Mouse (Mus musculus): ENCODE data around the gene Sart3. TPM values are rescaled to one million over a fixed set of nuclear protein-coding genes. Genes with fewer than 3 reads are reported as not detected.
A peak's percentile ranks its signal among the peaks of the same experiment; 100 is the strongest.

Sart3 gene
- total and polyA plus RNA-seq, 2 experiments from 2014 or later, result 11.9 to 15.8 TPM

DNA sequence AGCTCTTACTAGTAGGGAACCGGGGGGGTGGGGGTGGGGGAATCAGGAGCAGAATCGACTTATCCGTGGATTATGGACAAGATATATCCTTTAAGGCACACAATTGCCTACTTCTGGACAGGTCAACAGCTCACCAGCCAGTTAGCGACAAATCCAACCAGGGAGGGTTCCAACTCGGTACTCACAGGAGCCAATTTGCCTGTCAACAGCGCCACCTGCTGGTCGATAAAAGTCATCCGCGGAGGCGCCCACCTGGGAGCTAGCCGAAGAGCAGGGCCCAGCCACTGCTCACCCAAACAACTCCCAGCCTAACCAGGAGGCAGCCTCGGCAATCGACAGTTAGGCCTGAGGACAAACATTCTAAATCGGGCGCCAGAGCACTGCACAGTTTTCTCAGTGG, 47.9 kb downstream of the Sart3 start, which contains the start of gene 1700069L16Rik:
Gene 1700069L16Rik, minus strand, starts transcription at position 327 of the 400 bp plus-strand sequence.
- H3K4me3 ChIP-seq (ENCODE audit: low read depth, low read length), result no peak within 1 kb of the TSS
- no peaks in the 10 kb centered on the region for H3K9me3 ChIP-seq (replicated peaks; ENCODE audit: control insufficient read depth, low read length)
- H3K9ac ChIP-seq (replicated peaks; ENCODE audit: low read depth, low read length), result no peak within 1 kb of the TSS
- no peak within 1 kb of the TSS for H3K27ac ChIP-seq (ENCODE audit: low read depth)
- DNase-seq (ENCODE audit: low spot score) (peak; percentile 65), ATAC-seq (ENCODE audit: insufficient read depth, low read depth) (peak; percentile 49)
- H3K4me1 ChIP-seq (ENCODE audit: control insufficient read depth, insufficient read depth), result no peaks in the 10 kb centered on the region
- no peak for TF ChIP-seq EP300 (IDR thresholded peaks at IDR 0.05; ENCODE audit: low read depth)
- peak; percentile 80 for TF ChIP-seq CTCF (IDR thresholded peaks at IDR 0.05; ENCODE audit: low read depth)
- no peaks in the 10 kb centered on the region for H3K36me3 ChIP-seq (replicated peaks; ENCODE audit: control insufficient read depth, insufficient read depth, low read length)
- peaks cover 18% of the 10 kb centered on the region; the same call in 1 of the 2 replicates for H3K27me3 ChIP-seq (ENCODE audit: control insufficient read depth, insufficient read depth, low read length)
- 2% methylated on average over 15 of the region's 15 CpGs for WGBS
- H3K4me2 ChIP-seq (ENCODE audit: low read depth, low read length), result no peak within 1 kb of the TSS

DNA sequence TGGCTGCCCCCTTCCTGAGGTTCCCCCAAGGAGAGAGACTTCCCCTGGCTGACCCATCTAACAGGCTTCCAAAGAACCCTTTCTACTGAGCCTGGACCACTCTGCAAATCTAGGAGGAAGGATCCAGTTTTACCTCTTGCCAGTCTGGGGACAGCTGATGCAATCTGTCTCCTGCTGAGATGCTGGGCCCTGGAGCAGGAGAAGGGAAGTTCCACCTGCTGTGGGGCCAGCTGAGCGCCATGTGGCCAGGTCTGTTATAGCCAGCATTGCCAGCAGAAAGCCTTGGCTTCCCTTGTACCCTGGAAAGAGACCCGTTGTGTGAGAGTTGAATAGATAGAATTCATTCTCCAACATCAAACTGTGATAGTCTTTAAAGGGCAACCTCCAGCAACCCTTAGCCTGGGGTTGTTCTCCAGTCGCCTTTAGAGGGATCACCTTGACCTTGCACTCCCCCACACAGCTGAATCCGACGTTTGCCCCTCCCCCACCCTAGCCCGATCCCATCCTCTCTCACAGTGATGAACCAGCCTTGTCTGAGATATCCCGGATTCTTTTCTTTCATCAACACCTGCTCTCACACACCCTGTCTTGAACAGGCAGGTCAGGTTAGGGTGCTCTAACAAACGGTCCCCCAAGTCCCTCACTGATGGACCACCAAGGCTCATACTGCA, 48.6 kb downstream of the Sart3 start:
- peaks cover 18% of the 10 kb centered on the region; the same call in 1 of the 2 replicates for H3K27me3 ChIP-seq (ENCODE audit: control insufficient read depth, insufficient read depth, low read length)
- H3K4me3 ChIP-seq (ENCODE audit: low read depth, low read length), result no peak overlapping the region
- no peaks in the 10 kb centered on the region for H3K36me3 ChIP-seq (replicated peaks; ENCODE audit: control insufficient read depth, insufficient read depth, low read length)
- DNase-seq (ENCODE audit: low spot score), result no peak
- H3K4me2 ChIP-seq (ENCODE audit: low read depth, low read length), result no peak overlapping the region
- H3K9me3 ChIP-seq (replicated peaks; ENCODE audit: control insufficient read depth, low read length), result no peaks in the 10 kb centered on the region
- no peak for ATAC-seq (ENCODE audit: insufficient read depth, low read depth)
- no peaks in the 10 kb centered on the region for H3K4me1 ChIP-seq (ENCODE audit: control insufficient read depth, insufficient read depth)
- TF ChIP-seq CTCF (IDR thresholded peaks at IDR 0.05; ENCODE audit: low read depth), result no peak
- 24% methylated on average over 8 of the region's 8 CpGs for WGBS
- H3K27ac ChIP-seq (ENCODE audit: low read depth), result no peak overlapping the region
- H3K9ac ChIP-seq (replicated peaks; ENCODE audit: low read depth, low read length), result no peak overlapping the region

DNA sequence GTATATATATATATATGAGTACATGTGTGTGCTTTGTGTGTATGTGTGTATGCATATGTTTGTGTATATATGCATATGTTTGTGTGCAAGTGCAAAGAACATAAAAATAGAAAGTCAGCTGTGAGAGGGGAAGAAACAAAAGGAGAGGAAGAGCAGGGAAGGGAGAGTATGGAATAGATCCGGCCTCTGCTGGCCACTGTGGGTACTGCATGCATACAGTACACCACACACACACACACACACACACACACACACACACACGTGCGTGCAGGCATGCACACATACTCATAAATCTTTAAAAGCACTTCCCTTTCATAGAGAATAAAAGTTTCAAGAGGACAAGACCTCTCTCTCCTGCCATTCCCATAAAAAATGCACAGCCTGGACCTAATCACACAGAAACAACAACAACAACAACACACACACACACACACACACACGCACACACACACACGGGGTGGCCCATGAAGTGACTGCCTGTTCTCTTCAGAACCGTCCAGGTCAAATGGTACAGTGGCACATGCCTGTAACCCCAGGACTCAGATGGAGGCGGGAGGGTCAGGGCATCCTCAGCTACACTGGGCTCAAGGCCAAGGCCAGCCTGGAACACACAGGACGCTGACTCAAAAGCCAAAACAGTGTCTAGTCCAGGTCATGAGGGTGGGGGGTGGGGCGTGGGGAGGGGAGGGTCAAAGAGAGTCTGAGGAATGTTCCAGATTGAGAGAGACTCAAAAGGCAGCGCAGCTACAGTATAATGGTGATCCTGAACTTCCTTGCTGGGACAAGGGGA, 49.9 kb downstream of the Sart3 start:
- H3K4me1 ChIP-seq (ENCODE audit: control insufficient read depth, insufficient read depth), result no peaks in the 10 kb centered on the region
- TF ChIP-seq CTCF (IDR thresholded peaks at IDR 0.05; ENCODE audit: low read depth), result 0 out of 2 replicates have a peak, but pooled peaks have one; percentile 3
- TF ChIP-seq EP300 (IDR thresholded peaks at IDR 0.05; ENCODE audit: low read depth), result no peak
- no peaks in the 10 kb centered on the region for H3K9me3 ChIP-seq (replicated peaks; ENCODE audit: control insufficient read depth, low read length)
- WGBS, result 72% methylated on average over 10 of the region's 10 CpGs
- H3K4me2 ChIP-seq (ENCODE audit: low read depth, low read length), result no peak overlapping the region
- no peak overlapping the region for H3K4me3 ChIP-seq (ENCODE audit: low read depth, low read length)
- peaks cover 18% of the 10 kb centered on the region; the same call in 1 of the 2 replicates for H3K27me3 ChIP-seq (ENCODE audit: control insufficient read depth, insufficient read depth, low read length)
- ATAC-seq (ENCODE audit: insufficient read depth, low read depth), result no peak
- DNase-seq (ENCODE audit: low spot score), result no peak
- H3K36me3 ChIP-seq (replicated peaks; ENCODE audit: control insufficient read depth, insufficient read depth, low read length), result no peaks in the 10 kb centered on the region
- no peak overlapping the region for H3K27ac ChIP-seq (ENCODE audit: low read depth)
- no peak overlapping the region for H3K9ac ChIP-seq (replicated peaks; ENCODE audit: low read depth, low read length)

DNA sequence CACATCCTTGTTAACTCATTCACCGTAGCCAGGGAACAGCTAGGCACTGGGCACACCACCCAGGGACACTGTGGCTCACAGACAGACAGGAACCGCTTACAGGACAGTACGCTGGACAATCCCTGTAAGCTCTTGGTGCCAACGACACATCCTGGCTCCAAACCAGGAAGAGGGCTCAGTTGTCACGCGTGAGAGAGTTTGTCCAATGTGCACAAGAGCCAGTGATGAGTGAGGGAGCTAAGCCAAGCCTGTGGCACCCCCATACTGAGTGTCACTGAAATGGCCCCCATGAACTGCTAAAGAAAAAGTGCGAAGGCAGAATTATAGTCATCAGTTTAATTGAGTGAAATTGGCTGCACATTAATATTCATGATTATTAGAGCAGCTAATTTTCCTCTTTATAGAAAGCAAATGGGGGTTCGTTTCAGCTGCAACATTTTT, 53.1 kb downstream of the Sart3 start:
- Histone ChIP-seq H3K36me3 (replicated peaks; ENCODE audit: control insufficient read depth, insufficient read depth, low read length) (no peaks in the 10 kb centered on the region), H3K4me3 (ENCODE audit: low read depth, low read length) (no peak overlapping the region), H3K27me3 (ENCODE audit: control insufficient read depth, insufficient read depth, low read length) (peaks cover 16% of the 10 kb centered on the region; the same call in 1 of the 2 replicates), H3K27ac (ENCODE audit: low read depth) (no peak overlapping the region), H3K4me1 (ENCODE audit: control insufficient read depth, insufficient read depth) (no peaks in the 10 kb centered on the region), H3K9ac (replicated peaks; ENCODE audit: low read depth, low read length) (no peak overlapping the region), H3K4me2 (ENCODE audit: low read depth, low read length) (no peak overlapping the region), H3K9me3 (replicated peaks; ENCODE audit: control insufficient read depth, low read length) (no peaks in the 10 kb centered on the region)
- WGBS, result 74% methylated on average over 8 of the region's 8 CpGs
- DNase-seq (ENCODE audit: low spot score), result no peak
- TF ChIP-seq CTCF (IDR thresholded peaks at IDR 0.05; ENCODE audit: low read depth) (no peak), EP300 (IDR thresholded peaks at IDR 0.05; ENCODE audit: low read depth) (no peak)
- no peak for ATAC-seq (ENCODE audit: insufficient read depth, low read depth)

DNA sequence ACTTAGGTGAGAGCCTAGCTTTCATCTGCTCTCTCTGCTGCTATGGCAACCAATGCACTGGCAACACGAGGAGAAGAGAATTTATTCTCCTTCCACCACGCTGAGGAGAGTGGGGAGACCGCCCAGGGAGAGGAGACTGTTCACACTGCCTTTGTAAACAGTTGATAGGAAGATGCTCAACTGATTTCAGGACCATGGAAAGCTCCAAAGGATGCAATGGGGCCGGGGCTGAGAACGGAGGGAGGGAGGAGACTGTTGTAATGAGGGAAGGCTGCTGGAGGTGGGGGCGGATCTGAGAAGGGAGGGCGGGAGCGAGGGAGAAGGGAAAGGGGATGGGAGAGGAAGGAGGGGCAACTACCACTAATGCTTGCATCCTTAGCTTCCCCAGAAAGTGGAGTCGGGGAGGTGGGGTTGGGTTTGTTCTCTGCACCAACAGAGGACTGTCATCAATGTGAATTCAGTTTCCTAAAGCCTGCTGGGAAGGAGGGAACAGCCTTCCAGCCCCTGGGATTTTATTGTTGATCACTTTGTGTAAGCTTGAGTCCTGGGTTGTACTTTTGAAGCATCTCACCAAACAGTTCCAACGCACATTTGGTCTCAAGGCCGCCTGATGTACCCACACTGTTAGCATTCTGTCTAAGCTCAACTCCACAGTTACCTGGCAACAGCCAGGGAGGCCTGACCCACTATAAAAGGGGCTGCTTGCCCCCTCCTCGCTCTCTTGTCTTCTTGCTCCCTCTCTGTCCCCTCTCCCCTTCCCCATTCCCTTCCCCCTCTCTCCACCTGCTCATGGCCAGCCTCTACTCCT, 55.5 kb downstream of the Sart3 start:
- TF ChIP-seq CTCF (IDR thresholded peaks at IDR 0.05; ENCODE audit: low read depth) (no peak), EP300 (IDR thresholded peaks at IDR 0.05; ENCODE audit: low read depth) (no peak)
- ATAC-seq (ENCODE audit: insufficient read depth, low read depth), result no peak; the same call in 1 of the 2 replicates
- DNase-seq (ENCODE audit: low spot score), result peak; percentile 44
- no peaks in the 10 kb centered on the region for H3K4me1 ChIP-seq (ENCODE audit: control insufficient read depth, insufficient read depth)
- no peak overlapping the region for H3K9ac ChIP-seq (replicated peaks; ENCODE audit: low read depth, low read length)
- H3K9me3 ChIP-seq (replicated peaks; ENCODE audit: control insufficient read depth, low read length), result no peaks in the 10 kb centered on the region
- H3K27ac ChIP-seq (ENCODE audit: low read depth), result no peak overlapping the region
- H3K4me3 ChIP-seq (ENCODE audit: low read depth, low read length), result no peak overlapping the region
- no peak overlapping the region for H3K4me2 ChIP-seq (ENCODE audit: low read depth, low read length)
- WGBS, result 9% methylated on average over 10 of the region's 12 CpGs
- peaks cover 5% of the 10 kb centered on the region; the same call in 1 of the 2 replicates for H3K27me3 ChIP-seq (ENCODE audit: control insufficient read depth, insufficient read depth, low read length)
- no peaks in the 10 kb centered on the region for H3K36me3 ChIP-seq (replicated peaks; ENCODE audit: control insufficient read depth, insufficient read depth, low read length)

All from heart, postnatal 0 days (tissue).